Mouse (Mus musculus): Measurements from ENCODE around the gene Mbd3. TPM values are rescaled to one million over a fixed set of nuclear protein-coding genes. Genes with fewer than 3 reads are reported as not detected.
A peak's percentile ranks its signal among the peaks of the same experiment; 100 is the strongest.

Mbd3 gene
- total and polyA plus RNA-seq, 2 experiments from 2014 or later, result 50.4 to 175 TPM

- Histone ChIP-seq H3K4me3 (ENCODE audit: low read length) (peak within 1 kb of the TSS; percentile 96), H3K9ac (replicated peaks; ENCODE audit: low read length) (peak within 1 kb of the TSS; percentile 98), H3K27ac (peak within 1 kb of the TSS; percentile 96), H3K27me3 (ENCODE audit: insufficient read depth, low read length) (no peaks in the 10 kb centered on the region), H3K4me2 (ENCODE audit: low read depth, low read length) (peak within 1 kb of the TSS; percentile 72), H3K9me3 (ENCODE audit: low read length) (no peaks in the 10 kb centered on the region), H3K36me3 (ENCODE audit: insufficient read depth, low read length) (0 out of 2 replicates have a peak, but pooled peaks cover 16% of the 10 kb centered on the region), H3K4me1 (ENCODE audit: insufficient read depth, low read length) (peaks cover 11% of the 10 kb centered on the region; the same call in 1 of the 2 replicates)
- TF ChIP-seq CTCF (IDR thresholded peaks at IDR 0.05; ENCODE audit: low read depth), result no peak; the same call in 1 of the 2 replicates
- ATAC-seq (peak; percentile 96), DNase-seq (ENCODE audit: low spot score) (peak; percentile 99)
- WGBS, result under 1% methylated on average over 59 of the region's 61 CpGs
These were observed 34.3 kb upstream of the Mbd3 start, which contains the start of gene Tcf3 for GRCm38 (mm10) chr10:80433513-80434232. Gene Tcf3, minus strand, starts transcription at chr10:80433647.

GRCm38 (mm10) chr10:80432936-80433512 is 33.7 kb upstream of the Mbd3 start:
- Histone ChIP-seq H3K27ac (peak overlapping the region; percentile 96), H3K9ac (replicated peaks; ENCODE audit: low read length) (peak overlapping the region; percentile 98), H3K27me3 (ENCODE audit: insufficient read depth, low read length) (no peaks in the 10 kb centered on the region), H3K4me2 (ENCODE audit: low read depth, low read length) (peak overlapping the region; percentile 72), H3K36me3 (ENCODE audit: insufficient read depth, low read length) (peaks cover 16% of the 10 kb centered on the region; the same call in 1 of the 2 replicates), H3K9me3 (ENCODE audit: low read length) (no peaks in the 10 kb centered on the region), H3K4me3 (ENCODE audit: low read length) (peak overlapping the region; percentile 96), H3K4me1 (ENCODE audit: insufficient read depth, low read length) (peaks cover 11% of the 10 kb centered on the region; the same call in 1 of the 2 replicates)
- 1% methylated on average over 43 of the region's 60 CpGs for WGBS
- DNase-seq (ENCODE audit: low spot score) (peak; percentile 63), ATAC-seq (peak; percentile 21; the same call in 1 of the 2 replicates)
- TF ChIP-seq CTCF (IDR thresholded peaks at IDR 0.05; ENCODE audit: low read depth), result no peak

- Histone ChIP-seq H3K4me2 (ENCODE audit: low read depth, low read length) (peak overlapping the region; percentile 72), H3K27ac (peak overlapping the region; percentile 96; the same call in 1 of the 2 replicates), H3K9ac (replicated peaks; ENCODE audit: low read length) (peak overlapping the region; percentile 98), H3K9me3 (ENCODE audit: low read length) (no peaks in the 10 kb centered on the region), H3K4me3 (ENCODE audit: low read length) (peak overlapping the region; percentile 96), H3K4me1 (ENCODE audit: insufficient read depth, low read length) (peaks cover 11% of the 10 kb centered on the region; the same call in 1 of the 2 replicates), H3K27me3 (ENCODE audit: insufficient read depth, low read length) (no peaks in the 10 kb centered on the region), H3K36me3 (ENCODE audit: insufficient read depth, low read length) (peaks cover 16% of the 10 kb centered on the region)
- TF ChIP-seq CTCF (IDR thresholded peaks at IDR 0.05; ENCODE audit: low read depth), result no peak
- ATAC-seq (no peak), DNase-seq (ENCODE audit: low spot score) (no peak)
- WGBS, result 2% methylated on average over 4 of the region's 4 CpGs
These were observed 33.0 kb upstream of the Mbd3 start for GRCm38 (mm10) chr10:80432387-80432785.

GRCm38 (mm10) chr10:80431570-80432386 is 32.4 kb upstream of the Mbd3 start:
- no peak for ATAC-seq
- peak overlapping the region; percentile 96 for H3K4me3 ChIP-seq (ENCODE audit: low read length)
- H3K9me3 ChIP-seq (ENCODE audit: low read length), result no peaks in the 10 kb centered on the region
- H3K4me2 ChIP-seq (ENCODE audit: low read depth, low read length), result peak overlapping the region; percentile 72
- TF ChIP-seq CTCF (IDR thresholded peaks at IDR 0.05; ENCODE audit: low read depth), result no peak
- DNase-seq (ENCODE audit: low spot score), result no peak
- H3K9ac ChIP-seq (replicated peaks; ENCODE audit: low read length), result peak overlapping the region; percentile 98
- no peaks in the 10 kb centered on the region for H3K27me3 ChIP-seq (ENCODE audit: insufficient read depth, low read length)
- H3K36me3 ChIP-seq (ENCODE audit: insufficient read depth, low read length), result peaks cover 21% of the 10 kb centered on the region
- WGBS, result 14% methylated on average over 16 of the region's 16 CpGs
- H3K4me1 ChIP-seq (ENCODE audit: insufficient read depth, low read length), result peaks cover 11% of the 10 kb centered on the region; the same call in 1 of the 2 replicates
- no peak overlapping the region for H3K27ac ChIP-seq

- DNase-seq (ENCODE audit: low spot score), result no peak
- Histone ChIP-seq H3K4me1 (ENCODE audit: insufficient read depth, low read length) (peaks cover 11% of the 10 kb centered on the region; the same call in 1 of the 2 replicates), H3K4me2 (ENCODE audit: low read depth, low read length) (no peak overlapping the region), H3K27ac (no peak overlapping the region), H3K9ac (replicated peaks; ENCODE audit: low read length) (no peak overlapping the region), H3K27me3 (ENCODE audit: insufficient read depth, low read length) (no peaks in the 10 kb centered on the region), H3K36me3 (ENCODE audit: insufficient read depth, low read length) (peaks cover 34% of the 10 kb centered on the region), H3K9me3 (ENCODE audit: low read length) (no peaks in the 10 kb centered on the region), H3K4me3 (ENCODE audit: low read length) (no peak overlapping the region)
- no peak for ATAC-seq
- WGBS, result 72% methylated on average over 6 of the region's 8 CpGs
- TF ChIP-seq CTCF (IDR thresholded peaks at IDR 0.05; ENCODE audit: low read depth), result no peak
These were observed 31.1 kb upstream of the Mbd3 start for GRCm38 (mm10) chr10:80430375-80430980.

- Histone ChIP-seq H3K4me3 (ENCODE audit: low read length) (no peak overlapping the region), H3K9ac (replicated peaks; ENCODE audit: low read length) (no peak overlapping the region), H3K27ac (no peak overlapping the region), H3K36me3 (ENCODE audit: insufficient read depth, low read length) (peaks cover 41% of the 10 kb centered on the region), H3K27me3 (ENCODE audit: insufficient read depth, low read length) (no peaks in the 10 kb centered on the region), H3K4me1 (ENCODE audit: insufficient read depth, low read length) (peaks cover 11% of the 10 kb centered on the region; the same call in 1 of the 2 replicates), H3K9me3 (ENCODE audit: low read length) (no peaks in the 10 kb centered on the region), H3K4me2 (ENCODE audit: low read depth, low read length) (no peak overlapping the region)
- 81% methylated on average over 8 of the region's 8 CpGs for WGBS
- no peak for TF ChIP-seq CTCF (IDR thresholded peaks at IDR 0.05; ENCODE audit: low read depth)
- ATAC-seq (no peak), DNase-seq (ENCODE audit: low spot score) (no peak)
These were observed 30.4 kb upstream of the Mbd3 start for GRCm38 (mm10) chr10:80429800-80430199.
